ENCODE assay signal across 7 mouse cellular contexts in genomic region chr5:114248174-114248589, GRCm38 (mm10). TPM values are rescaled to one million over a fixed set of nuclear protein-coding genes. Genes with fewer than 3 reads are reported as not detected.
A peak's percentile ranks its signal among the peaks of the same experiment; 100 is the strongest.
DNase-seq lines count a peak whose midpoint lies in the region; ATAC-seq and TF ChIP-seq lines count a peak whose summit lies in the region.

No protein-coding gene starts in this region.

- H3K4me1 ChIP-seq in limb, embryonic 12.5 days (replicated peaks): peaks cover 5% of the 10 kb centered on the region; the same call in 1 of the 2 replicates
- no peaks in the 10 kb centered on the region; the same call in 1 of the 2 replicates for H3K4me1 ChIP-seq in midbrain, postnatal 0 days (ENCODE audit: insufficient read depth, low read length)

- DNase-seq in adrenal gland, adult 8-10 months: peak; percentile 26
- DNase-seq in embryo, embryonic 10.5 days (ENCODE audit: low spot score): peak; percentile 90
- peak; percentile 68 to 75 for DNase-seq in gastrocnemius, postnatal 4 days (ENCODE audit: low spot score in 2 of 2)
- DNase-seq in kidney, adult 18-20 months: peak; percentile 62
- DNase-seq in midbrain, postnatal 0 days (ENCODE audit: low spot score): peak; percentile 88
- DNase-seq in splenic B cell, adult 2 months (ENCODE audit: low read depth, low spot score): peak; percentile 57

- peak overlapping the region; percentile 27; the same call in 1 of the 2 replicates for H3K9ac ChIP-seq in limb, embryonic 12.5 days (replicated peaks)
- peak overlapping the region; percentile 39; the same call in 1 of the 2 replicates for H3K9ac ChIP-seq in midbrain, postnatal 0 days (replicated peaks; ENCODE audit: low read length, poor library complexity, severe bottlenecking)

- peak overlapping the region; percentile 20; the same call in 1 of the 2 replicates for H3K4me3 ChIP-seq in limb, embryonic 12.5 days (replicated peaks)
- no peak overlapping the region for H3K4me3 ChIP-seq in midbrain, postnatal 0 days (ENCODE audit: low read depth, low read length)

- peak; percentile 96 for TF ChIP-seq CTCF in midbrain, postnatal 0 days (IDR thresholded peaks at IDR 0.05)

- H3K27me3 ChIP-seq in limb, embryonic 12.5 days: no peaks in the 10 kb centered on the region
- H3K27me3 ChIP-seq in midbrain, postnatal 0 days (ENCODE audit: insufficient read depth, low read length): no peaks in the 10 kb centered on the region
- no peaks in the 10 kb centered on the region for H3K27me3 ChIP-seq in splenic B cell, adult 2 months (ENCODE audit: control insufficient read depth, insufficient read depth, low read length, poor library complexity, severe bottlenecking)

- H3K9me3 ChIP-seq in limb, embryonic 12.5 days: no peaks in the 10 kb centered on the region
- no peaks in the 10 kb centered on the region for H3K9me3 ChIP-seq in midbrain, postnatal 0 days (ENCODE audit: low read length)

- WGBS in limb, embryonic 12.5 days: 19% methylated on average over 14 of the region's 14 CpGs
- WGBS in midbrain, postnatal 0 days: 15% methylated on average over 14 of the region's 14 CpGs

- peak overlapping the region; percentile 54 for H3K4me2 ChIP-seq in limb, embryonic 12.5 days
- H3K4me2 ChIP-seq in midbrain, postnatal 0 days (ENCODE audit: low read depth, low read length, poor library complexity, severe bottlenecking): peak overlapping the region; percentile 30

- no peaks in the 10 kb centered on the region for H3K36me3 ChIP-seq in limb, embryonic 12.5 days
- H3K36me3 ChIP-seq in midbrain, postnatal 0 days (ENCODE audit: insufficient read depth, low read length): no peaks in the 10 kb centered on the region
- no peaks in the 10 kb centered on the region for H3K36me3 ChIP-seq in splenic B cell, adult 2 months (ENCODE audit: control insufficient read depth, insufficient read depth, low read length, poor library complexity, severe bottlenecking)

- peak; percentile 50; the same call in 1 of the 2 replicates for ATAC-seq in limb, embryonic 12.5 days (ENCODE audit: insufficient number of reproducible peaks, insufficient read depth, low FRiP score, low TSS enrichment, low read depth)
- ATAC-seq in midbrain, postnatal 0 days (ENCODE audit: low FRiP score): peak; percentile 80

- H3K27ac ChIP-seq in limb, embryonic 12.5 days: no peak overlapping the region
- no peak overlapping the region for H3K27ac ChIP-seq in midbrain, postnatal 0 days (ENCODE audit: low read depth, low read length)

RNA-seq across cellular contexts. Expression of gene Foxn4, which starts 25.4 kb away (rescaled TPM):
- not detected for total RNA-seq in adrenal gland, adult 8-10 months (2022)
- under 1 TPM in 1 of 2 experiments, not detected in 1; 0.15 TPM for total RNA-seq in gastrocnemius, postnatal 4 days (2021)
- not detected in 2 replicates for polyA plus RNA-seq in limb, embryonic 12.5 days (2016; fragmentation: Nextera tagmentation; extraction: Ambion mirVana)
- total RNA-seq in midbrain, postnatal 0 days (2014; rRNA removed): 0.24 and 0.66 TPM in 2 replicates
- polyA plus RNA-seq in midbrain, postnatal 0 days (2015; fragmentation: Nextera tagmentation; extraction: Ambion mirVana): 0.35 and 0.38 TPM in 2 replicates

RNA-seq across cellular contexts. Expression of gene Myo1h, which starts 40.8 kb away (rescaled TPM):
- total RNA-seq in adrenal gland, adult 8-10 months (2022): 1 to 10 TPM in 1 of 4 experiments, under 1 TPM in 3; 0.70 to 1.1 (median 0.81) TPM
- total RNA-seq in gastrocnemius, postnatal 4 days (2021): under 1 TPM; 0.34 to 0.57 TPM
- 0.93 and 0.99 TPM in 2 replicates for polyA plus RNA-seq in limb, embryonic 12.5 days (2016; fragmentation: Nextera tagmentation; extraction: Ambion mirVana)
- 0.33 and 0.60 TPM in 2 replicates for total RNA-seq in midbrain, postnatal 0 days (2014; rRNA removed)
- polyA plus RNA-seq in midbrain, postnatal 0 days (2015; fragmentation: Nextera tagmentation; extraction: Ambion mirVana): 0.43 and 0.56 TPM in 2 replicates

Comparison
In these comparisons a context has a peak if more than half of its experiments do, and no peak if none do; other contexts are left out.
1. DNase-seq: peak in every context shown above with its lines; median percentile 90 in embryo, embryonic 10.5 days; 88 in midbrain, postnatal 0 days; 72 in gastrocnemius, postnatal 4 days; 62 in kidney, adult 18-20 months; 57 in splenic B cell, adult 2 months; 26 in adrenal gland, adult 8-10 months.